Comparison of ENCODE assay signal across 11 mouse cellular contexts in genomic region chr8:86222228-86222627, GRCm38 (mm10).
"Had no signal": no experiment of that assay in that cellular context is flagged by ENCODE, and none has a peak within 500 bp of the region (broad histone marks: within the 10 kb centered on the region; RNA-seq: fewer than 3 reads in every experiment).

No protein-coding gene starts in this region.

- H3K4me1 ChIP-seq: limb, embryonic 12.5 days; liver, embryonic 13.5 days; midbrain, embryonic 13.5 days had no signal

- H3K9me3 ChIP-seq: limb, embryonic 12.5 days; liver, embryonic 13.5 days; midbrain, embryonic 13.5 days had no signal

- ATAC-seq: liver, postnatal 0 days; midbrain, embryonic 13.5 days had no signal

- H3K27ac ChIP-seq: limb, embryonic 12.5 days; liver, embryonic 13.5 days; midbrain, embryonic 13.5 days had no signal

- H3K9ac ChIP-seq: limb, embryonic 12.5 days; liver, embryonic 13.5 days; liver, postnatal 0 days; midbrain, embryonic 13.5 days had no signal

- H3K27me3 ChIP-seq: limb, embryonic 12.5 days; liver, embryonic 13.5 days; midbrain, embryonic 13.5 days had no signal

- DNase-seq: kidney, postnatal 25 days; layer of hippocampus, adult 9-11 months; layer of hippocampus, postnatal 36 days; liver; liver, embryonic 13.5 days; liver, postnatal 0 days; right cerebral cortex, postnatal 25 days; thymus, adult 18-20 months; thymus, postnatal 14 days had no signal

- H3K4me2 ChIP-seq: limb, embryonic 12.5 days; liver, embryonic 13.5 days; midbrain, embryonic 13.5 days had no signal

- H3K36me3 ChIP-seq: limb, embryonic 12.5 days; liver, embryonic 13.5 days; midbrain, embryonic 13.5 days had no signal

- H3K4me3 ChIP-seq: limb, embryonic 12.5 days; liver, embryonic 13.5 days; midbrain, embryonic 13.5 days had no signal
